Mouse (Mus musculus): ENCODE results near the gene Pex7.

Pex7 gene

DNA sequence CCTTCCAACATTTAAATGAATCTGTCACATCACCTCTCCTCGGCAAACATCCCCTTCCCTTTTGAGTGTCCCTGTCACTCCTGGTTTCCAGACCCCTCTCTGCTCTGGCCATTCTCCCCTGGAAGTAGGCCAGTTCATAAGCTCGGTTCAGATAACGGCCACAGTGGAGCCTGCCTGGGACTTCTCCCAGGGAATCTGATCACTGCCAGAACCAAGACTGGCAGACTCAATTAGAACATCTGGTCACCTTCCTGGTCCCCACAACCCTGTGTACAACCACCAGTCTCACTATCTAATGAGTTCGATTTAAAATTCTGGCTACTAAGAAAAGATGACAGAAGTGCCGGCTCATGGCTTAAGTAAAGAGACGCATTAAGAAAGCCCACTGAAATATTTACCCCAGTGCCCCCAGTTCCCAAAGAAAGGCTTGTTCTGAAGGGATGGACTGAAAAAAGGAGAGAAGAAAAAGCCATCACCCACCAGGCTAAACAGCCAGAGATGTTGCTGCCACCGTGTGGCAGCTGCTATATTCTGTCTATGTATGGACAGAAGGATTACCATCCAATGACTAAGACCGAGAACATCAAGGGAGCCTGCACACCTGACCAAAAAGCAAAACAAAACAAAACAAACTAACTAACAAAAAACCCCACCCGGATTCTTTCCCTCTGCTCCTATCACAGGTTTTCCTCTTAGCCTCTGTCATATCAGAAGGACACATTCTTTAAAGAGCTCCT lies 95.9 kb downstream of the Pex7 start:
- DNase-seq (ENCODE audit: low read depth, low spot score), result peak; percentile 13

GRCm38 (mm10) chr10:19804763-19805162 lies 102.7 kb downstream of the Pex7 start:
- DNase-seq (ENCODE audit: low read depth, low spot score), result no peak
